Mouse (Mus musculus) thymus, adult 18-20 months (tissue): Measurements from ENCODE around the gene Ndufs5.
A peak's percentile ranks its signal among the peaks of the same experiment; 100 is the strongest.

Source experiments
- DNase-seq, 2 experiments: peaks; one replicate each; pipeline ENCODE4 v3.0.0; 2022; ENCODE audit warnings: mixed read lengths in 2 of 2

Ndufs5 gene

DNA sequence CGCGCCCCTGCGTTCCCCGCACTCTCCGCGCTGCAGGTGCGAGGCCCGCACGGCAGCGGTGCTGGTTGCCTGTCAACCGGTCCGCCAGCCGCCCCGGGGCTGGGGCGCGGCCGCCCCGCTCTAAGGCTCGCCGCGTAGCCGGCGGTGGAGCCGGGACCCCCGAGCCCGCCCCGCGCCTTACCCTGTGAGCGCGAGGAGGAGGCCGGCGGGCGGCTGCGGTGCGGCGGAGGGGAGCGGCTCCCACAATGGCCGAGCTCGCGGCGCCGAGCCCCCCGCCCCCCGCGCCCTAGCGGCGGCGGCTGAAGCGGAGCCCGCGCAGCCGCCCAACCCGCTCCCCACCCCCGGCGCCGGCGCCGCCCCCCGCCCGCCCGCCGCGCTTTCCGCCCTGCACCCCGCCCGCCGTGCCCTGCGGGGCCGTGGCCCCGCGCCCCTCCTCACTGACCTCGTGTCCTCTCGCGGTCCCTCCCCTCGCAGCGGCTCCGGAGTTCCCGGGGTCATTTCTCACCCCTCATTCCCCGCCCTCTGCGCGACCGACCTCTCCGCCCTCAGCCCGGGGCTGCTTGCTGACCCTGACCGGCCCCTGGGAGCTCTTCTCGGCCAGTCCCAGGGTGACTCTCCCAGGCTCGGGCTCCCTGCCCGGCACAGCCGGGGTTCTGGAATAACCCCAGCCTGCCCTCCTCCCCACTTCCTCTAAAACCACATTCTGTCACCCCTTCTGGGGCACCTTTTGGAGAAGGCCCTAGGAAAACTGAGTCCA, 30.8 kb downstream of the Ndufs5 start:
- no peak for DNase-seq

GRCm38 (mm10) chr4:123686368-123687024, 31.5 kb downstream of the Ndufs5 start:
- DNase-seq: no peak

- no peak for DNase-seq
Measured at GRCm38 (mm10) chr4:123685506-123686242, 32.3 kb downstream of the Ndufs5 start.

- DNase-seq: no peak
Measured at GRCm38 (mm10) chr4:123685046-123685445, 33.0 kb downstream of the Ndufs5 start.

GRCm38 (mm10) chr4:123684260-123684659, 33.7 kb downstream of the Ndufs5 start, which contains the start of gene Macf1:
TSS of gene Macf1 (minus strand) at chr4:123684360.
- DNase-seq: no peak

- DNase-seq: no peak
Measured at GRCm38 (mm10) chr4:123682291-123682690, 35.7 kb downstream of the Ndufs5 start.

GRCm38 (mm10) chr4:123680962-123681361, 37.0 kb downstream of the Ndufs5 start:
- no peak for DNase-seq

DNA sequence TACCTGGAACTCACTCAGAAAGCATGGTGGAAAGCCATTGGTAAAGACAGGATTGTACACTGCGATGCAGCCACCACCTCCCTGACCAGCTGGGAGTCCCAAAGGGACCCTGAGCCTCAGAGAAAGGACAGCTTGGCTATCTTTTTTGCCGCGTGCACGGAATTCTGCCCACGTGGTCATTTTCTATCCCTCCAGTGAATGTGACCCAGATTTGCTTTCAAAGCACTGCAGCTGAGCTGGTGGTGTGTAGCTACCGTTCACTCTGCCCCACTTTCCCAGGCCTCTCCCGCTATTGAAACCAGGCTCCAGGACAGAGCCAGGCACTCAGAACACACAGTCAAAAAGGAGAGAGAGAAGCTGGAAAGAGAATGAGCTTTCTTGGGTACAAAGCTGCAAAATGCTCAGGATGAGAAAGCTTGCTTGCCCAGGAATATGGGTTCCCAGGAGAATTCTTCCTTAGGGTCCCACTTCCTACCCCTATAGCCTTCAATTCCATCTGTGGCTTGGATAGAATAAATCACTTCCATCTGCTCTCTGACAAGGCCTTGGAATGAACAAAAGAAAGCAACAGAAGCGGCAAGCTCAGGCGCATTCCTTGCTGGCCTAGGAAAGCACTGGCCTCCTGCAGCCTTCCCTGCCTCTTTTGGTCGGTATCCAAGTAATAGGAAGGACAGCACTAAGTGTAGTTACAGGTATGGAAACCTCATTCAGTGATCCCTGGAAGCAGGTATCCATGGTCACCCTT, 40.8 kb downstream of the Ndufs5 start:
- DNase-seq: no peak

- no peak for DNase-seq
Measured at GRCm38 (mm10) chr4:123670598-123670997, 47.4 kb downstream of the Ndufs5 start.

GRCm38 (mm10) chr4:123669696-123670095, 48.3 kb downstream of the Ndufs5 start:
- DNase-seq: no peak

- DNase-seq: peak in 1 of 2 experiments; percentile 19
Measured at GRCm38 (mm10) chr4:123667260-123667867, 50.6 kb downstream of the Ndufs5 start.

DNA sequence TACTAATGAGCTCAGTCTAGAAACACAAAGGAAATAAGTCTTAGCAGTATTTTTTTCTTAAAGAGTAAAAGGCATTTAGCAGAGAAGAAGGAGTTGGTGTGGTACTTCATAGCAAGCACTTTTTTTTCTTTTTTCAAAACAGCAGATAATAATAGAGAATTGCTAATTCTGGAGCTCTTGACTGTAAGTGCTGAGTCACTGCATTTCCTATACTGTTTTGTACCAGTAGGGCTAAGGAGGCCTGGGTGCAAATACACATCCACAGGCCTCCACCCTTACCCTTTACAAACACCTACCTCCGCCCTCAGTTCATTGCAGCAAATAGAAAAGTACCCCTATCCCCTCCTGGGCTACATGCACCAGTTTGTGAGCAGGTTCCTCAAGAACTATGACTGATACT, 51.5 kb downstream of the Ndufs5 start:
- DNase-seq: no peak

DNA sequence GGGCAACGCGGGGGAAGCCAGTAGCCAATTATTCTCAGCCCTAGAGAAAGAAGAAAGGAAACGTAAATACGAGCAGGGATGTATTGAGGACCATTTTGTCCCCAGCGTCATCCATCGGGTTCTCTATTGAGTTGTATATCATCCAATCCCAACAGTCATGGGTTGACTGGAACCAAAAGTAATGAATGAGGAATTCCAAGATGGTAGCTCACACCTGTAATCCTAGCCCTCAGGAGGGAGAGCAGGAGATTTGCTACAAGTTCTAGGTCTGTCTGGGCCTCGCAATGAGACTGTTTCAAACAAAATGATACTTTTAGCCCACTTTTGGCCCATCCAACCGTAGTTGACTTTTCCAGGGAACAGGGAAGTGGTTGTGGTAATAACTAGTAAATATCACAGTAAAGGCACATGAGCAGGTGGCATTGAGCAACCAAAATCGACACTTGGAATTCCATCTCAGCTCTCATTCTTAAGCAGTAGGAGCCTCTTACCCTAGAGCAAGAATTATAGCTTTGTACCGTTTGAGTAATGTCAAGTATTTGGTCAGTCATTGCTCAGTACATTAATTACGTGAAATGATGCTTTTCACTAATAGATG, 52.2 kb downstream of the Ndufs5 start:
- DNase-seq: no peak

GRCm38 (mm10) chr4:123664951-123665661, 52.9 kb downstream of the Ndufs5 start:
- no peak for DNase-seq

DNA sequence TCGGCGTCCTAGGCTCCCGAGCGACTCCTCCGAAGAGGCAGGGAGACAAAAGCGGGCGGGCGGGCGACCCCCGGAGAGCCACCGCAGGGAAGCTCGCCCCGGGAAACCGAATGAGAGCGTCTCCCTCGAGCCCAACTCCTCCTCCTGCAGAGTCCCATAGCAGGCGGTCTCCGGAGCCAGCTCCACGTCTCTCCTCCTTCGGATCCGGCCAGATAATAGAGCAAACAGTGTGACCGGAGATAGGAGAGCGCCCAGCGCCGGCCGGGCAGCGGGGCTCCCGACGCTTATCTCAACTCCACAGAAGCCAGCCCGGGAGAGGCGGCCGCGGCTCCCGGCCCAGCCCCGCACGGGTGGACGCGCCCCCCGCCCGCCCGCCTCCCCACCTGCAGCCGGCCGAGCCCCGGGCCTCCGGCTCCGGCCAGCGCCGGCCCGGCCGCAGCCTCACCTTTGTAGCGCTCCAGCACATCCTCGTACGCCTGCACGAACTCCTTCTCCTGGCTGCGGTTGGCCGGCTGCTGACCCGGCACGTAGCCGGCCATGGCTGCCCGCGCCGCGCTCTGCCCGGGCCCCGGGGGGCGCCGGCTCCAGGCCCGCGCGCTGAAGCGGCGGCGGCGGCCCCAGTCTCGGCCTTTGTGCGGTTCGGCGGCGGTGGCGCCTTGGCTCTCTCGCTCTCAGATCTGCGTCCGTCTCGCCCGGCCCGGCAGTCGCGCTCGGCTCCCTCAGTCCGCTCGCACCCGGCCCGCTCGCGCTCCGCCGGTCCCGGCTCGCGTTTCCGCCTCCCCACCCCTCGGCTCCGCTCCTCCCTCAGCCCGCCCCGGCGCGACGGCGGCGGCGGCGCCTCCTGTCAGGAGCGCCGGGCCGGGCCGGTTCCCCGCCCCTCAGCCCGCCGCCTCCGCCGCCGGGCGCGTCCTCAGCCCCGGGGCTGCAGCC, 53.7 kb downstream of the Ndufs5 start:
- peak; percentile 17 to 39 for DNase-seq

DNA sequence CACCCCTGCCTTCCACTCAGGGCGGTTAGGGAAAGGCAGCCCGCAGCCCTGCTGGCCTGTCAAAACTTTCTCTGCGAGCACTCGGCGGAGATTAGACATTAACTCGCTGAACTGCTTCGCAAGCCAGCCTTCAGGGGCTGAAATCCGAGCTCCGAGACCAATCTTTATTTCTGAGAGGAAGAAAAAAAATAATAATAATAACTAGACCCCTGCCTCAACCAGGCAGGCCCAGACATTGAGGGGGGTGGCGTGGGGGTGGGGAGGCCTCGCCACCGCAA, 54.4 kb downstream of the Ndufs5 start:
- DNase-seq: no peak

GRCm38 (mm10) chr4:123662914-123663687, 54.9 kb downstream of the Ndufs5 start:
- no peak for DNase-seq
